Mouse (Mus musculus): ENCODE data around the gene Kif24. TPM values are rescaled to one million over a fixed set of nuclear protein-coding genes. Genes with fewer than 3 reads are reported as not detected.

Gene Kif24
- total RNA-seq, 2 experiments from 2014 or later = 5.3 to 5.4 TPM

DNA sequence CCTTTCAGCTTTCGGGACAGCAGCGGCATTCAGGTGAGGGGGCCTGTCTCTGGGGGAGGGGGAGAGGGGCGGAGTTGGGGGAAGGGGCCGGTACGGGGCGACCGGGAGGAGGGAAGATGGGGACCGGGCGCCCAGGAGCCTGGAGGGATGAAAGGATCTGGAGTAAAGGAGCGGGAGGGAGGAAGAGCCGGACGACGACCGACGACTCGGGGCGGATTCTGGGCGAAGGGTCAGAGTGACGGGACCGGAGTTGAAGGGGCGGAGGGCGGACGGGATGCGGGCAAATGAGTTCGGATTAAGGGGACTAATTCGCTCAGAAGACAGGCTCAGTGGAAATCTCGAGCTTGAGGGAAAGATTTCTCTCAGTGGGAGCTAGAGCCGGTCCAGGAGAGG is 115.5 kb downstream of the Kif24 start:
- DNase-seq (ENCODE audit: low spot score in 2 of 2) = peak in 1 of 2 experiments; percentile 46

DNA sequence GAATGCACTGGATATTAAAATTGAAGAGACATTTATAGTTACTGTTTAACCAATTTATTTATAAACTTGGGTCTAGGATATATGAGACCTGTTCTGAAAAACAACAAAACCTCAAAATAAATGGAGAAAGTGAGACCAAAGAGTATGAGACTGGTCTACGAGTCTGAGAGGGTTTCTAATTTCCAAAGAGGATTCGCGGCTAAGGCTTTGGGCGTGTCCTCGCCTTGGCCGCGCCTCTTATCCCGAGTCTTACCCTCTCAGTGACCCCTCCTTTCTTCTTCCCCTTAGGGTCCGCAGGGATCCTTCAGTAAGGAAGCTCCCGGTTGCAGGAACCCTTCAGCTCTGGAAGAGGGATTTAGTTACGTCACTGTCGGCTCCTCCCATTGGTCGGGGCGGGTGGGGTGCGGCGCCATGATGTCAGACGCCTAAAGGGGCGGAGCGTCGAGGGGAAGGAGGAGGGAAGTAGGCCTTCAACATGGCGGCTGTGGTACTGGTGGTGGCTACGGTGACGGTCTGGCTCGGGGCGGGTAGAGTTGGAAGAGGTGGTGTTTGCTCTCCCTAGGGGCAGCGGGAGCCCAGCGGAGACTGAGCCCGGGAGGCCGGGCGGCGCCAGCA is 116.0 kb downstream of the Kif24 start, which contains the start of gene Ubap1:
Ubap1 (plus strand) TSS at position 413 of the 615 bp plus-strand sequence.
- DNase-seq (ENCODE audit: low spot score in 2 of 2) = peak; percentile 88 to 94

- DNase-seq (ENCODE audit: low spot score in 2 of 2) = no peak
Observed at GRCm38 (mm10) chr4:41347839-41348238, 116.8 kb downstream of the Kif24 start.

- no peak for DNase-seq (ENCODE audit: low spot score in 2 of 2)
Observed at GRCm38 (mm10) chr4:41346011-41346410, 118.7 kb downstream of the Kif24 start.

- no peak for DNase-seq (ENCODE audit: low spot score in 2 of 2)
Observed at GRCm38 (mm10) chr4:41340912-41341550, 123.7 kb downstream of the Kif24 start.

Other genes starting within 250 kb of the Kif24 start
- 100 to 1,000 TPM; 127 to 136 TPM for gene Ubap2, start 189.7 kb downstream of the Kif24 start, total RNA-seq (2021)
- gene Dcaf12, start 150.0 kb downstream of the Kif24 start, total RNA-seq (2021) = 10 to 100 TPM; 36.1 to 38.0 TPM
- 10 to 100 TPM; 41.2 to 46.0 TPM for gene Ubap1, start 115.9 kb downstream of the Kif24 start, total RNA-seq (2021)
- gene Nudt2, start 264 bp upstream of the Kif24 start, total RNA-seq (2021) = 10 to 100 TPM; 29.3 to 30.2 TPM
- 10 to 100 TPM; 78.4 to 90.4 TPM for gene AI464131, start 38.2 kb upstream of the Kif24 start, total RNA-seq (2021)
- under 1 TPM; 0.42 to 0.54 TPM for gene 1110017D15Rik, start 52.4 kb upstream of the Kif24 start, total RNA-seq (2021)
- 10 to 100 TPM; 20.1 to 24.4 TPM for gene Fam219a, start 104.7 kb upstream of the Kif24 start, total RNA-seq (2021)
- 1 to 10 TPM; 4.9 to 5.8 TPM for gene Dnaic1, start 104.9 kb upstream of the Kif24 start, total RNA-seq (2021)
- gene Enho, start 175.4 kb upstream of the Kif24 start, total RNA-seq (2021) = 10 to 100 TPM; 29.0 to 37.6 TPM
- gene Cntfr, start 232.2 kb upstream of the Kif24 start, total RNA-seq (2021) = 10 to 100 TPM; 40.8 to 41.9 TPM
- 100 to 1,000 TPM in 1 of 2 experiments, 10 to 100 TPM in 1; 85.8 to 111 TPM for gene Il11ra1, start 235.1 kb upstream of the Kif24 start, total RNA-seq (2021)
- gene Rpp25l, start 248.6 kb upstream of the Kif24 start, total RNA-seq (2021) = 10 to 100 TPM; 36.8 to 40.5 TPM

Measured in gastrocnemius, postnatal 4 days (tissue).